Mouse (Mus musculus): ENCODE data around the gene Gm10337.

The Gm10337 gene

GRCm38 (mm10) chr15:102552599-102552998 lies 49.1 kb downstream of the Gm10337 start:
- no peak for DNase-seq (ENCODE audit: low read depth, low spot score)
